Mouse (Mus musculus) G1E-ER4 (cell line): ENCODE data around the gene Tmem189. TPM values are rescaled to one million over a fixed set of nuclear protein-coding genes. Genes with fewer than 3 reads are reported as not detected.

Experiments used
- GATA1 ChIP-seq: IDR thresholded peaks from one replicate; pipeline ENCODE4 v1.8.0; 2012; ENCODE audit warnings: low read length, inconsistent platforms
- polyA plus RNA-seq: library from polyadenylated mRNA; stranded (reverse); fragments of >175 nt; gene quantifications from 2 replicates; pipeline ENCODE4 v1.2.3, GENCODE M21; 2012

Gene Tmem189
- polyA plus RNA-seq, 1 experiment: 47.2 TPM

DNA sequence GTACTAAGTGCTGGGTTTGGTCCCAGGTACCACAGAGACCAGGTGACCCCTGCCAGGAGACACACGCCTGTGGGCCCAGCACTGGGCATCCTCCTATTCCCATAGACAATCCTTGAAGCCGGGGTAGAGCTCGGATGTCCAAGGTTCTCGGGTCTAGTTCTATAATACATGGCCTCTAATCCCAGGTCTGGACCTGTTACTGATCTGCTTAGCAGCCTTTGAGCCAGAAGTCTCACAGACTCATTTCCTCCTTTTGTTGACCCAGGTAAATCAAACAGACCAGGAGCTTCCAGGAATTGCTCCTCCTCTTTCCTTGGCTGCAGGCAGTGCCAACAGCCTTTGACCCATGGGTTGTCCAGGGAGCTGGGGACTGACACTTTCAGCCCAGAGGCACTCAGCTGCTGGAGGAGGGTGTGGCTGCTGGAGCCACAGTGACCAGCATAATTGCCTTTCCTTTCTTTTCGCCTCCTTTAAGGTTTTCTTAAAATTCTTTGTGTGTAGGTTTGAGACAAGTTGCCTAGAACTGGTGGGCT is 18.5 kb downstream of the Tmem189 start:
- TF ChIP-seq GATA1: no peak

DNA sequence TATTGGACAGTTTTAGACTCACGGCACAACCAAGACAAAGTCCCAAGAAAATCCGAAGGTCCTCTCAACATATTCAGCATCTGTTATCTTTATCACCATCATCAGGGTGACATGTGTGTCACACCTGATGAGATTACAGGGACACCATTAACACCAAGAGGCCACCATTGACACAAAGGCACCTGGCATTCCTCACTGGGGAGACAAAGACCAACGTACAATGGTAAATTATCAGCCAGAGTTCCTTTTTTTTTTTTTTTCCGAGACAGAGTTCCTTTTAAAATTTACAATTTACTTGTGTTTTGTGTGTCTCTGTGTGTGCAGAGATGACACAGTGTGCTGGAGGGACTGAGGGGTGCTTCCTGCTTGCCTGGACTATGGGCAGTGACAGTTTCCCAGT is 20.2 kb downstream of the Tmem189 start:
- no peak for TF ChIP-seq GATA1

DNA sequence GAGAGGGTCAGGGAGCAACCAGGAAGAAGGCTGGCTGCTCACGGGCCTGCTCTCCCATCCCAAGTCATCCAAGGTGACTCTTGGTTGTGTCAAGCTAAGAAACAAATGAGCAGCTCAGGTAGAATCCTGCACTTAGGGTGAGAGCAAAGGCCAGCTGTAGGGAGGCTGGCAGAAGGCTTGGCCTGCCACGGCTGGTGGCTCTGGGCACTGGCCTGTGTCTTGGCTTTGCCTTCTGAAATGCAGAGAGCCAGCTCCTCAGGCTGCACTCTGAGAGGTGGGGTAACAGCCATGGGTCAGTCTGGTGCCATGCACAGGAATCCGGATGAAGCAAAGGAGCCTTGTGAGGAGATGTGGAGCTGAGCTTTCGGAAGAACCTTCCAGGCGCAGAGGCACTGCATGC is 21.2 kb downstream of the Tmem189 start:
- no peak for TF ChIP-seq GATA1

DNA sequence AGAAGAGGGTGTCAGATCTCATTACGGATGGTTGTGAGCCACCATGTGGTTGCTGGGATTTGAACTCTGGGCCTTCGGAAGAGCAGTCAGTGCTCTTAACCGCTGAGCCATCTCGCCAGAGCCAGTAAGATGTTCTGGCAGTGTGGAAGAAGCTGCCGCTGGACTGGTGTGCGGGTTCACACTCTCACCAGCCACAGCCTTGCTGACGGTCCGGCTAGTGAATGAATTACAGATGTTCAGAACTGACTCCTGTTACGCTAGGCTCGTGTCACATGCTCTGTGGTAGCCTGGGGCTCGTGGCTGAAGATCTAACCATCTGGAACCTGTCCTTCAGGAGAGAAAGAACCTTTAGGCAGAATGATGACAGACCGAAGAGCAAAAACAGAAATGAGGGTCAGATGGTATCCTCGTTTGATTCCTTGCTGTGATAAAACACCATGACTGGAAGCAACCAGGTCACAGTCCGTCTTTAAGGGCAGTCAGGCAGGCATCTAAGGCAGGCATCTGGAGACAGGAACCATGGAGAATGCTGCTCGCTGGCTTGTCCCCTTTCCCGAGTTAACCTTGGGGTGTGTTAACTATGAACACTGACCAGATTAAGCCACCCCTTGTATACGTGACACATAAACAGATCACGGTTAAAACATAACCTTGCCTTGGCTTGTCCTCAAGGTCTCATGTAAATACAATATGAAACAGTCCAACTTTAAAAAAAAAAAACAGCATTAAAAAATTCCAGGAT is 23.5 kb downstream of the Tmem189 start:
- no peak for TF ChIP-seq GATA1

DNA sequence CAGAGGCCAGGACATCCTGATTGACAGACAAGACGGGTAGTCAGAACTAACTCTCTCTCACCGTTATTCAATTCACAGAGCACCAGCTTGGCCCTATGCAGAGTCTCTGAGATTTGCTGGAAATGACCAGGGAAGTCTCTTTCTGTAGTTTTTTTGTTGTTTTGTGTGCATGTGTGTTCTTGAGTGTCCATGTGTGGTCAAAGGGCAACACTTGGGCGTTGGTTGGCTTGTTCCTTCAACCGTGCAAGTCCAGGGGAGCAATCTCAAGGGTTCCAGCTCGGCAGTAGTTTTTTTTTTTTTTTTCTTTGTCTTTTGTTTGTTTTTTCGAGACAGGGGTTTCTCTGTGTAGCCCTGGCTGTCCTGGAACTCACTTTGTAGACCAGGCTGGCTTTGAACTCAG is 26.9 kb downstream of the Tmem189 start:
- TF ChIP-seq GATA1: no peak

DNA sequence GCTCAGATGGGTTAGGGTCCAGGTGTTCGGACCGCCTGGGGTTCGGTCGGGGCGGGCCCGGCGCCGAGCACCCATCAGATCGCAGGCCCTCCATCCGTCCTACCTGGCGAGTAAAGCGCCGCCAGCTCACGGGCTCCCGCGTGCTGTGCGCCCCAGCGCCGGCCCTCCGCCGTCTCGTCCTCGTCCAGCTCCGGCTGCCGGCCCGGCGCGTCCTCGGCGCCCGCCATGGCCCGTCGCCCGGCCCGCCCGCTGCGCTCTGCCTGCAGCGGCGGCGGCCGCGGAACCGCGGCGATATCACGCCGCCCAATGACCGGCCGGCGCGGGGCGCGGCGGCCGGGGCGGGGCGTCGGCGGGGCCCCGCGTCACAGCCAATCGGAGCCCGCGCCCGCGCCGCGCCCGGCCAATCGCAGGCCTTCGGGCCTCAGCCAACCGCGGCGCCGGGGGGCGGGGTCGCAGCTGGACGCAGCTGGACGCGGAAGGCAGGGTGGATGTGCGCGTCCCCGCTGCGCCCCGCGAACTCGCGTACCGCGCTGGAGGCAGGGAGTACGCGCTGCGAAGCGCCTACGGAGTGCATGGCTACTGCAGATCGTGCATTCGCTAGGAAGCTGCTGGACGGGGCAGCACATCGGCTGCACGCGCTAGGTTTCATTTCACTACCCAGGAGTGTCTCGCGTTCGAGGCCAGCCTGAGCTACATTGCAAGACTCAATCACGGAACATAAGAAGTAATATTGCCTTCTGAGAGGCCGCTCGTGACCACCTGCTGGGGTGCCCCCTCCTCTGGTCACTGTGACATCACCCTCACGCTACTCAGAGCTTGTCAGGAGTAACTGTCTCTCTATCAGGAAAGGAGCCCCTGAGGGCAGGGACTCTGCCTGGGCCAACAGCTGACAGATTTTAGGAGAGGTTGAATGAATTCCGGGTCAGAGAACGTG is 28.1 kb downstream of the Tmem189 start, which contains the start of gene Gm20431:
Gene Gm20431 (minus strand): TSS at position 227 of the 934 bp plus-strand sequence.
- no peak for TF ChIP-seq GATA1

DNA sequence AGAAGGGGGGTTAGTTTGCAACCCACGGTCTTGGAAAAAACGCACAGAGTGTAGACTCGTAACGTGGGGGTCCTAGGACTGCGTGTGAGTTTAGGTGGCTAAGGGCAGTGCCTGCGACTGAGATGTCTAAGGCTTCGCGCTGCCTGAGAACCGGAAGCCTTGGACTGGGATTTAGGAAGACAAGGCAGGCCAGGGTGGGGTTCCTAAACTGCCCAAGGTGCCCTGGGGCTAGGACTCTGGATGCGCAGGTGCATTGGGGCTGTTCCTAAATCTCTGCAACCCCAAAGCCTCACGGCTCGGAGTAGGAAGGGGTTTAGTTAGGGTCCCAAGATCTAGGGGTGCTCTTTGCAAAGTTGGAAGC is 29.0 kb downstream of the Tmem189 start:
- no peak for TF ChIP-seq GATA1

DNA sequence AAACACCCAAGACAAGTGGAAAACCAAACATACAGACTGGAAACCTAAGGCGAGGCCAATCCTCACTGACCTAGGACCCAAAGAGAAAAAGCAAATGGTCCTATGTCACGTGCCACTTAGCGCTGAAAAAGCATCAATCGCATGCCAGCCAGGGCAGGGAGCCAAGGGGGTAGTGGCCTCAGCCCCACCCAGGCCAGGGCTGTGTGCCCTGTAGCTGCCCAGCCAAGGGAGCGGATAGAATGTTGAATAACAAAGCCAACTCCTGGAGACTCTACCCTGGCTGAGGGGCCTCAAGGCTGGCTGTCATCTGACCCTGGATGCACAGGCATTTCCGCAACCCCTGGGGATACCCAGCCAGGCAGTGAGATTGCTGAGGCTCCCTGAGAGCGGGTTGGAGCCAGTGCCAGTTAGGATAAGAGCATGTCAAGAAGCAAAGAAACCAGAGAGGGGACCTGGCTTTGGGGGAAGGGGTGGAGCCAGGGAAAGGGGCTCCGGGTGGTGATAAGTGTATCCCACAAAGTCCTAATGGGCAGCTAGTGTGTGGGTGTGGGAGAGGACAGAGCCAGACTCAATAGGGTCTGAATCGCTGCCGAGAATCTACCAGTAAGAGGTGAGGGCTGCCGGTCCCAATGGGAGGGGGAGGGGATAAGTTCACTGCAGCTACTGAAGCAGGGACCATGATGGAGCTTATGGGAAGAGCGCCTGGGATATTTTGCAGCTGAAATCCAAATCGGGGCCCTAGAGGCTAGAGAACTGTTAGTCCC is 29.6 kb downstream of the Tmem189 start:
- no peak for TF ChIP-seq GATA1

DNA sequence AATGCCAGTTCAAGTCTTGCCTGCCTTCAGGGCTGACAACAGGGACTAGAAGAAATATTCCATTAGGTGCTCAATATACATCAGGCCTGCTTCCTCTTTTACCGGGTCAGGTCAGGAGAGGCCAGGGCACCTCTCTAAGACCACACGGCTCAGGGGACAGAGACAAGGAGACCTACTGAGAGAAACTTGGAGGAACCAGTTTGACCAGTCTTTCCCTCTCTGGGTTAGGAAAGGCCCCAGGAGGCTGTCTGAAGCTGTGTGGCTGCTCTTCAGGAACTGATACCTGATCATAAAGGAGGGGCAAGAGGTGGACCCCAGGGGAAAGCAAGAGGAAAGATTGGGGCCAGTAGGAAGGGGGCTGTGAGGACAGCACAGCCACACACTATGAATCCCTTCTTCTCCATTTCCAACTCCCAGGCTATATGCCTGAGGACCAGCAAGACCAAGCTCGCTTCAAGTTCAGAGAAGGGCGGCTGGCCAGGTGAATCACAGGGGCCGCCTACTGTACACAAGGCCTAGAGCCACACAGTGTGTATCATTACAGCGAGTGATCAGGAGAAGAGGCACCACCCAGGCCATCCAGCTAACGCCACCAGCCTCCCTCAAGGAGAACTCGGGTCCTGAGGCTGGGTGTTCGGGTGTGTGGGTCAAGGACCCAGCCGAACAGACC is 30.3 kb downstream of the Tmem189 start:
- TF ChIP-seq GATA1: no peak

DNA sequence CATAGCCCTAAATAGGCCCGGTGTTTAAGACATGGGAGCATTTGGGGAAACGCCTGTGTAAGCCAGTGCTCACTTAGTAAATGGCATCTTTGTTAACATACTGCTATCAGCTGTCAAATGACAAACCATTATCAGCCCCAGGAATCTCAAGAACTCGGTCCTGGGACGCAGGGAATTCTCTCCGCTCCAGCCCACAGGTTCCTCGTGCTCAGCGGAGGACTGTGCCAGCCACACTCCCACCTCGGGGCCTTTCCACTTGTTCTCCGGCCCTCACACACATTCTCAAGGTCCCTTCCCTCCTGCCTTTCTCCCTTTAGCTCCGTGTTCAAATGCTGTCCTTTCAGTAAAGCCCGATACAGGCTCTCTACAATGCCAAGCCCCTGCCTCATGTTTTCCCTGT is 30.9 kb downstream of the Tmem189 start:
- no peak for TF ChIP-seq GATA1

DNA sequence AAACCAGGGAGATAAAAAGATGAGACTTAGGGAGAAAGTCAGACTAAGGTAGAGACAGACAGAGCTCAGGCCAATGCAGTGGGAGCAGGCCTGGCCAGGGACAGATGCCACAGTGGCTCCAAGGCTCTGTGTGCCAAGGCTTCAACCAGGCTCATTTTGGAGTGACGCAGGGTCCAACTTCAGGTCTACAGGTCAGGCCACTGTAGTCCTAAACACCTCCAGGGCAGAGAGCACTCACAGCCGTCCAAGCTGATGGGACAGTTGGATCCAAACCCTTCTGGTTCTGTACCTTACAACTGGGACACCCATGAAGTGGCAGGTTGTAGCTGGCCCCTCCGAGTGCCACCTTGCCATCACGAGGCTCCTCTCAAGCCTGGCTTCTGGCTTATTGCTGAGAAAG is 31.6 kb downstream of the Tmem189 start:
- TF ChIP-seq GATA1: no peak

DNA sequence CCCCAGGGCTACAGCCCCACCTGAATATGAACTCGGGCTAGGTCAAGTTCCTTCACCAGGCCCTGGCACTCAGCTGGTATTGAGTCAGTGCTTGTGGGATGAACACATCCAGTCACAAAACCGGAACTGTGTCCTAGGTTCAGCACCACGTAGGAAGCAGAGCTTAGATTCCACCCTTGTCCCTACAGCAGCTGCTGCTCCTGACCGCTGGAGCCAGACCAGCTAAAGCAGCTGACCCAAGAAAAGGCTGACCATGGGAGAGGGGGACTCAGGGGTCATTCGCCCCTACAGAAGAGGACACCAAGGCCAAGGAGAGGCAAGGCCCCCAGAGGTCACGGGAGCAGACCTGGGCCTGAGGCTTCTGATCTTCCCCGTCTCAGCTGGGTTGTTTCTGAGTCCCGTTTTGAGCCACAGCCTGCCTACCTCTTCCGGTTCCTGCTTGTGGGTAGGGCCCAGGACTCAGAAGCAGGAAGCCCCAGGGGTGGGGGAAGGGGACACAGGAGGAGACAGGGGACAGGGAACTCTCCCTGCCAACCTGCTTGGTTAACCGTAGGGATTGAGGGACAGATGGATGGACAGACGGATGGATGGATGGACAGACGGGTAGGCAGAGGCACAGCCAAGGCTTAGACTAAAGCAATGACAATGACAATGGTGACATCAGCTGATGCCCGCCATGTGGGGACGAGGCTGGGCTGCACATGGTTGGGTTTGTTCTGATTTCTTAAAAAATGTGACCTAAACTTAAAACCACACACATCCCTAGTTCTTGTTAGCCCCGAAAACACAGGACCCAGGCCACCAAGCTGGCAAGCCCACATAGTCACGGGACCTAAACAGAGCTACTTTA is 32.8 kb downstream of the Tmem189 start:
- TF ChIP-seq GATA1: no peak

DNA sequence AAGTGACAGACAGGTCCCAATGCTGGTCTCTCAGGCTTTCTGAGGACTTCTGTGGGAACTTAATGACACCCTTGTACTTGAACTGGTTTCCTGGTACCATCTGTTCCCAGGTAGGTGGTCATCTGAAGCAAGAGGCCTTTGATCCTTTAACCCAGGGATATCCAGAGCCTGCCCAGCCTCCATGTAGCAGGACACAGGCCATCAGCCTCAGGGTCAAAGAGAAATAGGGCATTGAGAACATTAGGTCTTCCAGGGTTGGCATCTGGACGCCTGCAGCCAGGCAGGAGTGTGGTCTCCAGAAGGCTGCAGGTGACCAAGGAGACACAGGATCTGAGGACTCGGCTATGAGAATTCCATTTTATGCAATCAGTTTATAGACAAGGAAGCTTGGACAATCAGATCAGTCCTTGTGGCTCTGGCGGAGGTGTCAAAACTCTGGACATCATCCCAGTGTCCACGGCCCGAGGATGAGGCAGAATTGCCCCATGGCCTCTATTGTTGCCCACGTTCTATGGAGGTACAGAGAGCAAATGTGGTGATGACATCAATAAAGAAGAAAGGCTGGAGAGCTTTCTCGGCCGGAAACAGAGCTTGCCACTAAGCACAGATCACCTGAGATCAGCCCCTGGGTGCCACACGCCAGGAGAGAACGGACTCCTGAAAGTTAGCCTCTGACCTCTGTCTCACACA is 34.6 kb downstream of the Tmem189 start:
- TF ChIP-seq GATA1: no peak

DNA sequence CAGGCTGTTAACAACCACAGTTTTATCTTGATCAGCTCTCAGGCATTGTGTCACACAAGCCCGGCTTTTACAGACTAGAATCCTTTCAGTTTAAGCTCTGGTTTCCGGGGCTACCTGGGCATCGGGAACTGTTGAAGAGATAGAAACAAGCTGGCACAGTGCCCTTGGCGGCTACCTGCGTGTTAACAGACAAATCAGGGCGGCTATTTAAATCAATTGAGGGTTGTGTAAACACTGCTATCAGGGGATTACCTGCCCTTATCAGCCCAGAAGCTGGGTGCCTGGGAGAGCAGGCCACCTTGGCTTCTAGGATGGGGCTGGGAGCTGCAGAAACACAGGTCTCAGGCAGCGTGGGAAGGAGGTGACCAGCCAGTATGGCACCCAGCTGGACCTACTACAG is 36.9 kb downstream of the Tmem189 start:
- no peak for TF ChIP-seq GATA1
